Mouse (Mus musculus): Measurements from ENCODE around the gene Cfap20.
"Not testable (repeated sequence)": the region's sequence is repeated elsewhere in the genome, so short reads cannot be mapped to it uniquely, and the experiment has no call there.

The Cfap20 gene

GRCm38 (mm10) chr8:95411309-95411972 is 23.2 kb downstream of the Cfap20 start:
- DNase-seq, result peak; percentile 55 to 63

DNA sequence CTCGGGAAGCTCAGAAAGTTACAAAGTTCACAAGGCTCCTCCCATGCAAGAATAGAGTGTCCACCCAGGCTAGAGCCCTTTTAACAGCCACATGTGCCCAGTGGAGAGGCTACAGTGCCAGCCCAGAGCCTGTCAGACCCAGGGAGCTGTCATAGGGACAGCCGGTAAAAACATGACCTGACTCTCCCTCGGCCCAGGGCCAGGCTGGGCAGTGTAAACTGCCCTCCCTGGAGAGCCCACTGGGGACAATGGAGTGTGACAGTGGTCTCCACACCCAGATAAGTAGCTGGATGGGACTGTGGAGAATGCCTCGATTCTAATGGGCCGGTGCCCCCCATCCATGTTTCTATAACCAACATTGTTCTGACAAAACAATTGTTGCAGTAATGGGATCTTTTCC is 25.2 kb downstream of the Cfap20 start:
- DNase-seq, result peak in 1 of 2 experiments; percentile 33

DNA sequence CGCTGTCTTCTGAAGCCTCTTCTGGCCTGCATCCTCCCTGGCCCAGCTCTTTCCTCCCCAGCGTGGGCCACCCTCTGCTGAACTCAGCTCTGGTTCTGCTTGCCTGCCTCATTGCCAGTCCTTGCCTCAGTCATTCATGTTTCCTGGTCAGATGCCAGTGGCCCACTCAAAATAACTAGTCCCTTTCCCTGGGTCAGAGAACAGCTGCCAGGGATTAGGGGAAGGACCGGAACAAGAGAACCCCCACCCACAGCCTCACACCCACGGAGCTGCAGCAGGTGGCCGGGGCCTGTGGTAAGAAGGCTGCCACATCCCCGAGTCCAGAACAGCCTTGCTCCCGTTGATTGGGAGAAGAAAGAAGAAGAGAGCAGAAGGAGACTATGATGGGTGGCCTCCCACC is 33.6 kb downstream of the Cfap20 start:
- DNase-seq, result no peak

DNA sequence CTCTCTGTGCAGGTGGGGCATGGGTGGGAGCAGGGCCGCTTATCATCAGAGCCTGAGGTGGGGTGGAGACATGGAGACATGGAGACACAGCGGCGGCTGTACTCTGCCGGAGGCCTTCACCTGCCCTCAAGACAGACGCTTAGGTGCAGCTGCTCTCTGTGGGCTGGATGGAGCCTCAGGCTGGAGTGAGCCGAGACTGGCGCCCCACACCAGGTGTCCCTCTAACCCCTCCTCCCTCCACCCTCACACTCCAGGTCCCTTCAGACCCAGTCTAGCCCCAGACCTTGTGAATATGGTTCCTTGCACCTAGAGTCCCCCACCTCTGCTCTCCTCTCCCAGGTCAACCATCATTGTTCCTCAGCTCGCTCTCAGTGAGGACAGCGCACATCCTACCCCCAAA is 35.5 kb downstream of the Cfap20 start:
- DNase-seq, result no peak

- DNase-seq, result no peak
These were observed 37.5 kb downstream of the Cfap20 start for GRCm38 (mm10) chr8:95397201-95397600.

- no peak for DNase-seq
These were observed 37.9 kb downstream of the Cfap20 start for GRCm38 (mm10) chr8:95396752-95397151.

GRCm38 (mm10) chr8:95395186-95395918 is 39.3 kb downstream of the Cfap20 start:
- DNase-seq, result no peak

- DNase-seq, result peak; percentile 51 to 65
These were observed 42.1 kb downstream of the Cfap20 start for GRCm38 (mm10) chr8:95392604-95393003.

DNA sequence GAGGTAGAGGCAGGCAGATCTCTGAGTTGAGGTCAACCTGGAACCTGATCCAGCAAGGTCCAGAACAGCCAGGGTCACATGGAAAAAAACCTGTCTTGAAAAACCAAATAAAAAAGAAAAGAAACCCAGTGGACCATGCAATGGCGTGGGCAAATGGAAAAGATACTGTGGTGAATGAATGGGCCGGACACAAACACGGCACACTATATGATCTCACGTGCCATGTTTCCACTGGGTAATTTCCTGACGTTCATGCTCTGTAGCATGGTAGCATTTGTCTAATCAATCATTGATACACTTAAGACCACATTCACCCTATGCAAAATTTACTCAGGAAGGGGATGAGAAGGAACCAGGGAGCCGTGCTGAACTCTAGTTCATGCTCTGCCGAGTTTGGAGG is 43.6 kb downstream of the Cfap20 start:
- DNase-seq, result no peak

DNA sequence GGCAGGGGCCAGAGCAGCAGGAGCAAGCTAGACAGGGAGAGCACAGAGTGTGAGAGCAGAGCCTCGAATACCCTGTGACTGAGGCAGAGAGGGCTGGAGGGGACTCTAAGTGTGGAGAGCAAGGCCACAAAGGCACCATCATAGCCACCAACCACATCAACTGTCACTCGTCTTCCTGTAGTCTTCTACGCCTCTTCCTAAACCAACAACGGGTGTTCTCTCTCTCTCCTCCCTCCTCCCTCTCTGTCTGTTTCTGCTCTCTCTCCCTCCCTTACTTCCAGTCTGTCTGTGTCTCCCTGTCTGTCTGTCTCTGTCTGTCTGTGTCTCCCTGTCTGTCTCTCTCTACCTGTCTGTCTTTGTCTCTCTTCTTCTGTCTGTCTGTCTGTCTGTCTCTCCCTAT is 44.4 kb downstream of the Cfap20 start:
- no peak for DNase-seq

- no peak for DNase-seq
These were observed 46.7 kb downstream of the Cfap20 start for GRCm38 (mm10) chr8:95387936-95388335.

DNA sequence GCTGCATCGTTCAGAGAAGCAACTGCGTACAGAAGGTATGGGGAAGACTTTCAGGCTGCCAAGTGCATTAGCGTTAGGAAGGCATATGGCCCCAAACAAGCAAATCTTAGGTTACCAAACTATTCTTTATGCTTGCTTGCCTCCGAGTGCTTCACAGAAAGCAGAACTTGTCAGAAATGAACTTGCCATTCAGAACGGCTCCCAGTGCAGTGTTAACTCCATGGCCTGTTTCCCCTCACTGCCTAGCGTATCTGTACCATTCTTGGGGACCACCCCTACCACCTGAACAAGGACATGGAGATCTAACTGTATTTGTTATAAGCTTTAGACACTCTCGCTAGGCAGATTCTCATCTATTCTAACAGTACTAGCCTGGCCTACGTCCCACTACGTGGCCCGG is 47.4 kb downstream of the Cfap20 start:
- DNase-seq, result no peak

GRCm38 (mm10) chr8:95386037-95386436 is 48.6 kb downstream of the Cfap20 start:
- no peak for DNase-seq

DNA sequence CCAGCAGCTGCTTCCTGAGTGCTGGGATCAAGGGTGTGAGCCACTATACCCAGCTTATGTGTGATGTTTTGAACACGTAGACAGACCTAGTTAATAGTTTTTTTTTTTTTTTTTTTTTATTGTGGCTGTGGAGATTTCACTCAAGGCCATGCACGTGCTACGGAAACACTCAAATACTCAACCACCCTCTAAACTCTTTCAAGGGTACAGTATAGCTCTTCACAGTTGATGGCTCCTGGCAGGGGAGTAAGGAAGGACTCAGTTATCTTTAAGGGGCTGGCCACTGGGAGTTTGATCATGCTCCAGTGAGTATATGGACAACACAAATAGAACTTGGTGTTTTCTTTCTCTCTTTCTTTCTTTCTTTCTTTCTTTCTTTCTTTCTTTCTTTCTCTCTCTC is 50.2 kb downstream of the Cfap20 start:
- no peak for DNase-seq

DNA sequence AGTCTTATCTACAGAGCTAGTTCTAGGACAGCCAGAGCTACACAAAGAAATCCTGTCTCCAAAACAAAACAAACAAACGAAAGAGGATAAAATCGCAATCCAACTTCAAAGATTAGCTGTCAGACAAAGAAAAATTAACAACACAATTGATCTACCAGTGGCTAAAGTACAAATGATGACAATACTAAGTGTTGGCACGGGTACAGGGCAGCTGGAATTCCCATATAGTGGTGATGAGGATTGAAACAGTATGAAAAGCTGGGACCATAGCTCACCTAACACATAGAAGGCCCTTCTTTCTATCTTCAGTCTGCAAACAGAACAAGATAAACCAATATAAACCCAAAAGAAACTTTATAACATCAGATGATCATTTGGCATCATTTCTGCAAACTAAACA is 53.1 kb downstream of the Cfap20 start:
- DNase-seq, result no peak

DNA sequence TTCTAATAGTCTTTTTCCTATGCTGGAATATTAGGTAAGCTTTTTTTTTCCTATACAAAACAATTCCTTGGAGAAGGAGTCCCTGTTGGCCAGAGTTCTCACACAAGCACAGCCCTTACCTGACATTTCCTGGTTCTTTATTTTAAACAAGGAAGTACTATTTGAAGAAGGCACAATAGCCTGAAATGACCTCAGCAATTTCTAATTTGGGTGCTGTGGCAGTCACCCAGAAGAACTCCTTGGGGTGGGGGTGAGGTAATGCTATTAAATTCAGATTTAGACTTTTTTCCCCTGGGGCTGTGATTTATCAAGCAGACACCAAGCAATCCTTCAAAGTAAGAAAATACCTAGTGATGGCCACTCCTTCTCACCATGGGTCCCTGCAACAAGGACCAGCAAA is 53.7 kb downstream of the Cfap20 start:
- peak; percentile 20 to 30 for DNase-seq

- not testable (repeated sequence) for DNase-seq
These were observed 55.7 kb downstream of the Cfap20 start for GRCm38 (mm10) chr8:95378928-95379327.

- peak; percentile 46 to 50 for DNase-seq
These were observed 56.8 kb downstream of the Cfap20 start for GRCm38 (mm10) chr8:95377863-95378291.

DNA sequence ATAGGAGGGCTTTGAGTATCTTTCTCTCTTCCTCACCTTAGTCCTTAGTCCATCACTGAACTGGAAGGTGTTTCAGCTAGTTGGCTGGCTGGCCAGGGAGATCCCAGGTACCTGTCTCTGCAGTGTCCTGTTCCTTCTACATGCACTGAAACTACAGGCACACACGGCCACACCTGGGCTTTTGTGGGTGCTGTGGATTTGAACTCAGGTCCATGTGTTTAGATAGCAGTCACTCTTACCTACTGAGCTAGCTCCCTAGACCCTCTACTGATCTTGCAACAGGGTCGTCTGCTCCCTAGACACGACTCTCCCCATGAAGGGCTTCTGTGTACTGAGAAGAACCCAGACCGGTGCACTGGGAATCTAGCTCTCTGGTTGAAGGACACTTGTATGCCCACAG is 57.6 kb downstream of the Cfap20 start:
- DNase-seq, result no peak

- DNase-seq, result no peak
These were observed 58.2 kb downstream of the Cfap20 start for GRCm38 (mm10) chr8:95376309-95376999.

DNA sequence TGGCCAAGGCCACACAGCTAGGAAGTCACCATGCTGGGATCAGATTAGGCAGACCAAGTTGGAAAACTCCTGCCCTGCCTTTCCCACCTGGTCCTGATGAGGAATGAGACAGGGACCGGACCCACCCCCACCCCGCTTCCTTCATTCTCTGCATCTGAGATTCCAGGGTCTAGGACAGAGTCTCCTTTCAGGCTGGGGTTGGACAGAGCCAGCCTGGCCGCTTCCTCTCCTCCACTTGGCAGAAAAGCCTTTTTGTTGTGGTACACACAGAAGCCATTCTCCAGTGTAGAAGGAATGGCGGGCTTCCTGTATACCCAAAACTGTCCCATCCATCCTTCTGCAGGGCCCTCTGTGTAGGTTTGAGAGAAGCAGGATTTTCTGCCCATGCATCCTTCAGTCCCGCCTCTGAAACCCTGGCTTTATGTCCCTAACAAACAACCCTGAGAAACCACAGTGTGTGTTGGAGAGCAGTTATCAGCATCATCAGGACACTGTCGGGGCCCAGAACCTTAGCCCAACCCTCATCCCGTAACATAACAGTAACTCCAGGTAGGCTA is 59.2 kb downstream of the Cfap20 start:
- DNase-seq, result no peak

DNA sequence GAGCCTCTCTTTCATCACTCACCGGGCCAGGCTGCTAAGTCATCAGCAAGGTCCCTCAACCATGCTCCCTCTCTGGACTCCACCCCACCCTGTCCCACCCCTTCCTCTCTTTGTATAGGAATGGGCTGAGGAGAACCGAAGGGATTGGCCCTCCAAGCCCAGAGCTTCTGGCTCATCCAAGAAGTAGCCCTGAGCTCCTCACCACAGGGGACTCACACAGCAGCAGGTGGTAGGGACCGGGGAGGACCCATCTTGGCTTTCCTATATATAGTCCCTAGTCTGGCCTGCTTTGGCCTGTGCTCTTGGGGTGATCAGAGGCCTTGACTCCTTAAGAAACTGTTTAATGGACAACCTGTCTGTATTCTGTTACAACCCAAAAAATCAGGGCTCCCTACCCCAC is 60.2 kb downstream of the Cfap20 start:
- DNase-seq, result no peak

DNA sequence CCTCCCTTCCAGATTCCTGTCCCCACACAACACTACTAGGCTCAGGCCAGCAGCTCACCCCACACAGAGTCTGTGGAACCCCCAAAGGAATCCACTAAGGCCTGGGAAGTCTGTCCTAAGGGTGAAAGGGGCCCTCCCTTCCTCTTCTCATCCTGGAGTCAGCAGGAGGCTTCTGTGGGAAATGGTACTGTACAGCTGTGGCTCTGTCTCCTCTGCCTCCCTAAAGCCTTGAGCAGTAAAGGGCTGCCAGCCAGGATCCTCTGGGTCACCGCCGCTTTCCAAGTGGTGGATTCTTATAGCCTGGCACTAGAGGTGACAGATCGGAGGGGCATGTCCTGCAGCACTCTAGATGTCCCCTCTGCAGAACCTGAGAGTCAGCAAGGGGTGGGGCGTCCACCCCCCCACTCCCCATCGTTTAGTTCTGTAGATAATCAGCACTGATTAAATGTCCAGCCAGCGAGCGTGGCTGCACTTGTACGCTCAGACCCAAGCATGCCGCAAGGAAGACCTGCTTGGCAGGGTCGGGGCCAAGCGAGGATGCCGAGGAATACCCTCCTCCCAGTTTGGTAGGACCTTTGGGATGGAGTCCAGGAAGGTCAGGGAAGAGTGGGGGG is 61.2 kb downstream of the Cfap20 start:
- DNase-seq, result no peak
